Mouse (Mus musculus): ENCODE data around the gene Tubgcp2. TPM values are rescaled to one million over a fixed set of nuclear protein-coding genes. Genes with fewer than 3 reads are reported as not detected.

Gene Tubgcp2
- polyA plus RNA-seq, 1 experiment from 2014 or later = 65.1 TPM

DNA sequence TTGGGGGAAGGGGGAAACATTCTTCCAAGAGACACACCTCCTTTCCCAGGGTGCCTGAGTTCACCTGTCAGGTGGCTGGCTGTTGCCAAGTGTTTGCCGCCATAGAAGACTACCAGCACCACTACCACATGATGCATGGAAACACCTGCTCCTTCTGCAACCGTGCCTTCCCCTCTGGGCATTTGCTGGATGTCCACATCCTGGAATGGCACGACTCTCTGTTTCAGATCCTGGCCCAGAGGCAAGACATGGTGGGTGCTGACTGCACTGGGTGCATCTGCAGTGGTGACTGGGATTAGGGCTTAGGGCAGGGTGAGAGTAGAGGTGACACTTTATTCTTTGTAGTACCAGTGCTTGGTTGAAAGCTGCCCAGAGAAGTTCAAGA, 694 bp upstream of the Tubgcp2 start:
- no peaks in the 10 kb centered on the region for H3K27me3 ChIP-seq (replicated peaks)
- peak overlapping the region; percentile 81 for H3K4me3 ChIP-seq
- H3K4me2 ChIP-seq (replicated peaks) = peak overlapping the region; percentile 70
- peak overlapping the region; percentile 83; the same call in 1 of the 2 replicates for H3K9ac ChIP-seq
- 0 out of 2 replicates have a peak, but pooled peaks have one; percentile 2 for ATAC-seq (ENCODE audit: low FRiP score, low read depth)
- WGBS = 53% methylated on average over 3 of the region's 3 CpGs
- H3K36me3 ChIP-seq = peaks cover 31% of the 10 kb centered on the region
- H3K4me1 ChIP-seq = peaks cover 22% of the 10 kb centered on the region
- H3K9me3 ChIP-seq = no peaks in the 10 kb centered on the region
- H3K27ac ChIP-seq = no peak overlapping the region

DNA sequence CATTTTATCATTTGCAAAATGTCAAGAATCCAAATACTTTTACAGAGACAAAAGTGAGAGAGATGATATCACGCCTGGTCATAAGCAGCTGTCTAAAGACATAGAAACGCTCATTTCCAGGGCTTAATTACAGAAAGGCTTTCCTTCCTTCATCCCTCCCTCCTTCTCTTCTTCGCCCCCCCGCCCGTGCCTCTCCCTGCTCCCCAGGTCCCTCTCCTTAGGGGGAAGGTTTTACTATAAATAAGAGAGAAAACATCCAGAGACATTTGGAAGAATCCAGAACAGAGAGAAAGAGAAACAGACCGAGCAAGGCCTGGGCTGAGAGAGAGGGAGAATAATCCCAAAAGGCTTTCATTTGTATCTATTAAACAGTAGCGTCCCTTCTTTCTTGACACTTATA, 1.0 kb downstream of the Tubgcp2 start:
- no peaks in the 10 kb centered on the region for H3K9me3 ChIP-seq
- peaks cover 40% of the 10 kb centered on the region for H3K36me3 ChIP-seq
- H3K27ac ChIP-seq = no peak overlapping the region
- H3K4me3 ChIP-seq = peak overlapping the region; percentile 81
- peak overlapping the region; percentile 83 for H3K9ac ChIP-seq
- no peaks in the 10 kb centered on the region for H3K27me3 ChIP-seq (replicated peaks)
- peaks cover 22% of the 10 kb centered on the region for H3K4me1 ChIP-seq
- H3K4me2 ChIP-seq (replicated peaks) = peak overlapping the region; percentile 70
- no peak for ATAC-seq (ENCODE audit: low FRiP score, low read depth)
- 19% methylated on average over 7 of the region's 7 CpGs for WGBS

DNA sequence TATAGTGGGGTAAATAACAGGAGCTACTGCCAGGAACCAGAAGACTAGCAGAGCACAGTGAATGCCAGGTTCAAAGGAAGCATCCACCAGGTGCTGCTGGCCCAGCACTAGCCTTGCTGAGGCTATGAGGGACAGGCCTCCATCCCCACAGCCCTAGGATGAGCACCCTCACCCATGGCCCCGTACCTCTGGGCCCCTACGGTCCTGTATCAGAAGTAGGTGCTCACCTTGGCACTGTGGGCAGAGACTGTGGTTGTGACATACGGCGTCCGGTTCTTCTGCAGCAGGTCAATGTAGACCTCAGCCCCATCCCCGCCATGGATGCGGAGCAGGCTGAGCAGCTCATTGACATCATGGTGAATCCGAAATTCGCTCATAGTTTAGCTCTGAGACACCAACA, 3.1 kb downstream of the Tubgcp2 start:
- H3K4me2 ChIP-seq (replicated peaks) = no peak overlapping the region
- H3K9me3 ChIP-seq = no peaks in the 10 kb centered on the region
- 96% methylated on average over 9 of the region's 9 CpGs for whole genome bisulfite sequencing
- no peak overlapping the region for H3K4me3 ChIP-seq
- ATAC-seq (ENCODE audit: low FRiP score, low read depth) = no peak
- no peaks in the 10 kb centered on the region for H3K27me3 ChIP-seq (replicated peaks)
- H3K9ac ChIP-seq = no peak overlapping the region
- H3K36me3 ChIP-seq = peaks cover 48% of the 10 kb centered on the region
- H3K4me1 ChIP-seq = peaks cover 22% of the 10 kb centered on the region
- no peak overlapping the region for H3K27ac ChIP-seq

DNA sequence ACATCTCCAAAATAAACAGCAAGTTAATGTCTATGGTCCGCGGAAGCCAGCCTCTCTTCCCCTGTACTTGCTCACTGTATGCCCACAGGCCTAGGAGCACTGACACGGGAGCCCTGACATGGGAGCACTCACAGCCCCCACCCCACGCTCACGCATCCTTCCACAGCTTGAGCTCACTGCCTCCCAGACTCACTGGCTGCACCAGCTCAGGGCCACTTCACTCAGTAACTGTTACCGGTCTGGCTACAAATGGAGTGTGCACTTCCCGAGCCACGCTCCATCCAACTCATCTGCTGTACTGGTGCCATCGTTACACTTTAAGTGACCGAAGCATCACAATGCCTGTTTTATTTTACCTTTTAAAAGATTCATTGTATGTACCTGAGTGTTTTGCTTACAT, 4.1 kb downstream of the Tubgcp2 start:
- H3K27ac ChIP-seq = no peak overlapping the region
- H3K9me3 ChIP-seq = no peaks in the 10 kb centered on the region
- H3K27me3 ChIP-seq (replicated peaks) = no peaks in the 10 kb centered on the region
- no peak for ATAC-seq (ENCODE audit: low FRiP score, low read depth)
- no peak overlapping the region for H3K9ac ChIP-seq
- peaks cover 19% of the 10 kb centered on the region for H3K4me1 ChIP-seq
- WGBS = 96% methylated on average over 10 of the region's 10 CpGs
- no peak overlapping the region for H3K4me2 ChIP-seq (replicated peaks)
- H3K4me3 ChIP-seq = no peak overlapping the region
- peaks cover 53% of the 10 kb centered on the region for H3K36me3 ChIP-seq

DNA sequence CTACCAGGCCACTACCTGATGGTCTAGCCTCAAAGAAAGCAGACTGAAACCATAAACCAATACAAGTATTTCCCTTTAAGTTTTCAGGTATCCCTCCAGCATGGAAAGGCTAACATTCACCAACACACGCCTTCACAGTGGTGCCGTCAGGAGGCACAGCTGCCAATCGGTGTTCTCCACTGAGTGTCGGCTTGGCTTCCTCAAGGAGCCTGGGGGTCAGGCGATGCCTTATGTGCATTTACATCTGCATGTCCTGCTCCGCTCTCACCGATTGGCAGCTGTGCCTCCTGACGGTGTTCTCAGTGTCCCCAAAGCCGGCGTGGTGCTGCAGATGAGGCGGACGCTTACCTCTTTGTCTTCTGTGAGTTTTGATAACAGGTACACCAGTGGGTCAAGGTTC, 4.7 kb downstream of the Tubgcp2 start:
- no peaks in the 10 kb centered on the region for H3K9me3 ChIP-seq
- H3K4me2 ChIP-seq (replicated peaks) = no peak overlapping the region
- no peak overlapping the region for H3K27ac ChIP-seq
- no peaks in the 10 kb centered on the region for H3K27me3 ChIP-seq (replicated peaks)
- H3K36me3 ChIP-seq = peaks cover 53% of the 10 kb centered on the region
- H3K9ac ChIP-seq = no peak overlapping the region
- 97% methylated on average over 12 of the region's 12 CpGs for WGBS
- ATAC-seq (ENCODE audit: low FRiP score, low read depth) = no peak
- H3K4me3 ChIP-seq = no peak overlapping the region
- peaks cover 13% of the 10 kb centered on the region for H3K4me1 ChIP-seq

DNA sequence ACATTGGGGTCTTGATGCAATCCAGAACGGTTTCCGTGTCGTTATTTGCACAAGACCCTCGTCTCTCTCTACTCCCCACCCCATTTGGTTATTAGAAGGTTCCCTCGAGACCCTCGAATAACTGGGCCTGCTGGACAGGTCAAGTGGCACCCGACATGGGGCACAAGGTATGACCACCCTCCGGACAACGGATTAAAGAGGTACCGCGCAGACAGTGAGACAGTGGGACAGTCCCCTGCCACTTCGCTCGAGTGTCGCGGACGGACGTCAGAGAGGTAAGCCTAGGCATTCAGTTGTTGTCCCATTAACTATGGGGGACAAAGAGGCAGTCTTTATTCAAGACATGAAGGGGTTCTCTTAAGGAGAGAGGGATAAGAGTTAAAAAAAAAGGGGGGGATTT, 25.1 kb downstream of the Tubgcp2 start:
- Histone ChIP-seq H3K27ac (no peak overlapping the region), H3K36me3 (peaks cover 34% of the 10 kb centered on the region), H3K9me3 (no peaks in the 10 kb centered on the region), H3K27me3 (replicated peaks) (no peaks in the 10 kb centered on the region), H3K4me2 (replicated peaks) (no peak overlapping the region), H3K9ac (no peak overlapping the region), H3K4me1 (no peaks in the 10 kb centered on the region), H3K4me3 (no peak overlapping the region)
- 97% methylated on average over 17 of the region's 17 CpGs for WGBS
- no peak for ATAC-seq (ENCODE audit: low FRiP score, low read depth)

DNA sequence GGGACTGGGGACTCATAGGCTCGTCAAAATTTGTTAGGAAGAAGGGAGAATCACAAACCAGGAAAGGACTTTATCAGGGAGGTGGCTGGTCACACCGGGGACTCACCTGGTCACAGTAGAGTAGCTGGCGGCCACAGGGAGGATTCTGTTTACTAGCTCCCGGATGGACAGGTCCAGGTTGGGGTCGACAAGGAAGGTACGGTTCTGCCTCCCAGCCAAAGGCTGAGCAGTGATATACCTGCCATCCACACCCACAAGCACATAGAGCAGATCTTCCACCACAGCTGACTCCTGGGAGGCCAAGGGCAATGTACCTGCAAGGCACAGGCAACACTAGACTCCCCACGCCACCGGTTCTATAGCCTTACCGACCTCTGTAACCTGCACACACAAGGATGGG, 28.7 kb downstream of the Tubgcp2 start:
- H3K4me1 ChIP-seq = no peaks in the 10 kb centered on the region
- WGBS = 95% methylated on average over 9 of the region's 9 CpGs
- no peak overlapping the region for H3K4me3 ChIP-seq
- no peak overlapping the region for H3K27ac ChIP-seq
- no peaks in the 10 kb centered on the region for H3K27me3 ChIP-seq (replicated peaks)
- peaks cover 54% of the 10 kb centered on the region for H3K36me3 ChIP-seq
- H3K4me2 ChIP-seq (replicated peaks) = no peak overlapping the region
- no peak overlapping the region for H3K9ac ChIP-seq
- no peak for ATAC-seq (ENCODE audit: low FRiP score, low read depth)
- no peaks in the 10 kb centered on the region for H3K9me3 ChIP-seq

DNA sequence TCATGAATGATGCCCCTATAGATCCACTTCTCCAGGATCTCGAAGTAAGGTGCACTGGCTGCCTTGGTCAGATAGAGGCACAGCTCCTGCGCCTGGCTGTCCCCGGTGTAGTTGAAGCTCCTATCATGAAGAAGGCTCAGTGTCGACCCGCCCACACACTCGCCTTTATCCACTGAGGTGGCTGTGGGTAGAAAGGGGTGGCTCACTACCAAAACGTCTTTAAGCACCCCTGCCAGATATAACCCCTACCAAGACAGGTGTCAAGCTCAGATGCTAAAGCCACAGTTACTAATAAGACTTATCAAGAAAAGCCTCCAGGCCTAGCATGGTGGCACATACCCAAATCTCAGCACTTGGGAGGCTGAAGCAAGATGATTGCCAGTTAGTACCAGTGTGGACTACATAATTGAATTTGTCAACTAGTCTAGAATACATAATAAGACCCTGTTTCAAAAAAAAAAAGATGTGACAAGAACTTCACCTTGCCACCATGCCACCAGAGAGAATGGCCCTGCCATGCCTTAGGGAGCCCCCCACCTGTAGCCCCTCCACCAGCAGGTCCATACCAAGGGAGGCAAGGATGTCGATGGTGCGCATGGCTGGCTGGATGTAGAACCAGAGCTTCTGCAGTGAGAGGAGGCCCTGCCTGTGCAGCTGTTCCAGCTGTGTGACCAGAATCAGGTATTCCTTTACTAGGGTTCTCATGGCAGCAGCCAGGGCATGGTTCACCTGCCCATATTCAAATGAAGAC, 29.4 kb downstream of the Tubgcp2 start:
- Histone ChIP-seq H3K4me3 (no peak overlapping the region), H3K27ac (no peak overlapping the region), H3K9ac (no peak overlapping the region), H3K4me1 (no peaks in the 10 kb centered on the region), H3K27me3 (replicated peaks) (no peaks in the 10 kb centered on the region), H3K9me3 (no peaks in the 10 kb centered on the region), H3K36me3 (peaks cover 58% of the 10 kb centered on the region), H3K4me2 (replicated peaks) (no peak overlapping the region)
- 93% methylated on average over 9 of the region's 9 CpGs for WGBS
- no peak for ATAC-seq (ENCODE audit: low FRiP score, low read depth)

DNA sequence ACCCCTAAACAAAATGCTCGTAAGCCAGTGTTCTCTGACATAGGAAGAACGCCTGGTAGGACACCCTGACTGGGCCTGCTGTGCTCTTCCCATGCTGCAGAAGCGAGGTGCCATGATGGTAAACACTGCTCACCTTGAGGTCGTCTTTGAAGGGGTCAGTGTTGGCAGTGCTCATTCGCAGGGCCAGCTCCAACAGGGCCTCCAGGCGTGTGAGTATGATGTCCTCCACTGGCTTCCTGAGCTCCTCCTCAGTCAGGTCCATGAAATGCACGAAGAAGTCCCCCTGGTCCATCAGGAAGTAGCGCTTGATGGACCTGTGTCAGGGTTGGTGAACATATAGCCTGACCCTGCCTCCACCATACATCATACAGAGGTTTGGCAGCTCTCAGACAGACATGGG, 31.8 kb downstream of the Tubgcp2 start:
- no peak for ATAC-seq (ENCODE audit: low FRiP score, low read depth)
- Histone ChIP-seq H3K9ac (no peak overlapping the region), H3K36me3 (peaks cover 73% of the 10 kb centered on the region), H3K27ac (no peak overlapping the region), H3K4me3 (no peak overlapping the region), H3K4me1 (no peaks in the 10 kb centered on the region), H3K4me2 (replicated peaks) (no peak overlapping the region), H3K27me3 (replicated peaks) (no peaks in the 10 kb centered on the region), H3K9me3 (no peaks in the 10 kb centered on the region)
- 92% methylated on average over 8 of the region's 8 CpGs for WGBS

DNA sequence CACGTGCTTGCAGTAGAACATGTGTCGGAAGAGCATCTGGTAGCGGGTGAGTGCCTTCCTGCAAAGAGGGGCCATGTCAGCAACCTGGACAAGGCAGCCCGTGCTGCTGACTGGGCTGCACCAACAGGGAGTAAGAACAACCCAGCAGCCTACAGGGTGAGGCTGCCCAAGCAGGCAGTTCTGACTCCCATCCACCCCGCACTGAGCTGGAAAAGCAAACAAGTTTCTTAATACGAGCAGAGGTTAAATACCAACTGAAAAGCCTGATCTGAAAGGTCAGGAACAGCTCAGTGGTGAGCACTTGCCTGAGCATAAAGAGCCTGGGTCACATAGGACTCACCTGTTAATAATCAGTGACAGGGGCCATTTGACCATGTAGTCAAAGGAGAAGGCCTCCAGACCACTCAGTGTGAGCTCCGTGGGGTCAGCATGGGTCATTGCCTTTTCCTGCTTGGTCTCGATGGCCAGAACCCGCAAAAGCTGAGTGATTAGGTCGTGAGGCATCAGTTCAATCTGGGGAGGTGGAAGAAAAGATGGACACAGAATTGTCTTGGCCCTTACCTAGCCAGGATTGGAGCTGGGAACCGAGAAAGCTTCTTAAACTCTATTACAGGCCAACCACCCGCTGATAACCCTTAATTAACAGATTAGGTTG, 35.3 kb downstream of the Tubgcp2 start:
- WGBS = 72% methylated on average over 12 of the region's 12 CpGs
- Histone ChIP-seq H3K4me2 (replicated peaks) (no peak overlapping the region), H3K4me3 (no peak overlapping the region), H3K36me3 (peaks cover 87% of the 10 kb centered on the region), H3K4me1 (no peaks in the 10 kb centered on the region), H3K27ac (no peak overlapping the region), H3K9ac (no peak overlapping the region), H3K27me3 (replicated peaks) (no peaks in the 10 kb centered on the region), H3K9me3 (no peaks in the 10 kb centered on the region)
- ATAC-seq (ENCODE audit: low FRiP score, low read depth) = no peak

DNA sequence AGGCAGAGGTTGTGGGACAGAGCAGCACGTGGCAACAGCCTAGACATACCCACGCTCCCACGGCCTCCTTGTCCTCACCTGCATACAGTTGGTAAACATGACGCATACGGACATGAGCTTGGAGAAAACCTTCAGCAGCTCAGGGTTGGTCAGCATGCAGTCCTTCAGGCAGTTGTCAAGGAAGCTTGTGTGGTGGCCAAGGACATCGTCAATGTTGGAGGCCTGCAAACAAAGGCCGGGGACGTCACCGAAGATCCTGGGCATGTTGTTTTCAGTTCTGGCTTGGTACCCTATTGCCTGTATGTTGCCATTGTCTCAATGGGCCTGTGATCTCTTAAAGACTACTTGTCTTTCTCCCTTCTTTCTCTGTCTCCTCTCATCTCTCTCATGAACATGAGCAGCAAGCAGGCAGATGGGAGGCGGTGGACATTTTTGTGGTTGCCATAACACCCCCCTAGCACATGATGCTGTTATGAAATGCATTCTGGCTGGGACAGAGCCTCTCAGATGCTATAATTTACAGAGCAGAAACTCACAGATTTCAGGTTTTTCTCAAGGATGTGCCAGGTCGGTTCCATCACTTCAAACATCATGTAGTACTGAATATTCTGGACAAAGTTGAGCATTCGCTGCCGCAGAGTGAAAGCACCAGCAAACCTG, 37.6 kb downstream of the Tubgcp2 start:
- Histone ChIP-seq H3K4me3 (no peak overlapping the region), H3K9me3 (no peaks in the 10 kb centered on the region), H3K27ac (no peak overlapping the region), H3K4me2 (replicated peaks) (no peak overlapping the region), H3K36me3 (peaks cover 80% of the 10 kb centered on the region), H3K9ac (no peak overlapping the region), H3K4me1 (no peaks in the 10 kb centered on the region), H3K27me3 (replicated peaks) (no peaks in the 10 kb centered on the region)
- no peak for ATAC-seq (ENCODE audit: low FRiP score, low read depth)
- WGBS = 94% methylated on average over 13 of the region's 13 CpGs

DNA sequence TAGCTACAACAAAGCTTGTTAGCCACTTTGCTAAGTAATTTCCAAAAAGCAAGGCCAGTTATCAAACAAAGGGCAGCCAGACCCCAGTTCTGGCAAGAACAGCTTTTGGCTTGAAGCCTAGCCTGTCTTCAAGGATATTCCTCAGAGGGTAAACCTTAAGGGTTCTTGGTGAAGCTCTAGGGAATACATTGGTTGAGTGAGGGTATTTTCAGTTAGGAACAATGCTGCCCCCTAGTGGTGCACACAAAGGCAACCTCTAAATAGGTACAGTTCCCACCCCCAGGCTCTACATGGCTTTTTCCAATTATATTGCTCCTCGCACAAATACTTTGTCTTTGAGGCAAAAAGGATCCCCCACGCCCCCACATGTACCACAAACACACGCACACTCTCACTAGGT, 41.8 kb downstream of the Tubgcp2 start:
- Histone ChIP-seq H3K36me3 (peaks cover 48% of the 10 kb centered on the region), H3K27ac (no peak overlapping the region), H3K9ac (no peak overlapping the region), H3K4me3 (no peak overlapping the region), H3K4me2 (replicated peaks) (no peak overlapping the region), H3K4me1 (no peaks in the 10 kb centered on the region), H3K9me3 (no peaks in the 10 kb centered on the region), H3K27me3 (replicated peaks) (no peaks in the 10 kb centered on the region)
- WGBS = 34% methylated on average over 3 of the region's 3 CpGs
- no peak for ATAC-seq (ENCODE audit: low FRiP score, low read depth)

All from neural tube, embryonic 12.5 days (tissue).